Mouse (Mus musculus) megakaryocyte-erythroid progenitor cell, adult 5 weeks (primary cell): ENCODE results near the gene Eci2. TPM values are rescaled to one million over a fixed set of nuclear protein-coding genes. Genes with fewer than 3 reads are reported as not detected.

Experiments
- polyA plus RNA-seq: library from polyadenylated mRNA; stranded (reverse); fragments of >175 nt; gene quantifications from 2 replicates; pipeline ENCODE4 v1.2.3, GENCODE M21; 2012

The Eci2 gene
- polyA plus RNA-seq = 13.7 and 15.0 TPM in 2 replicates

GRCm38 (mm10) chr13:35026879-35027278 lies at the start of gene Eci2:
Gene Eci2 (minus strand): TSS chr13:35027096.

GRCm38 (mm10) chr13:34963511-34964397 lies 63.1 kb downstream of the Eci2 start, which contains the start of gene Eci3:
Gene Eci3 (minus strand): TSS chr13:34963810.

Other genes starting within 250 kb of the Eci2 start
- 24.0 and 34.5 TPM in 2 replicates for gene Prpf4b, start 151.8 kb downstream of the Eci2 start, polyA plus RNA-seq
- 0.16 and 0.66 TPM in 2 replicates for gene Fam217a, start 102.8 kb downstream of the Eci2 start, polyA plus RNA-seq
- not detected in 2 replicates for gene 4933417A18Rik, start 102.7 kb downstream of the Eci2 start, polyA plus RNA-seq
- not detected in 2 replicates for gene Eci3, start 63.3 kb downstream of the Eci2 start, polyA plus RNA-seq